In the genomic region with DNA sequence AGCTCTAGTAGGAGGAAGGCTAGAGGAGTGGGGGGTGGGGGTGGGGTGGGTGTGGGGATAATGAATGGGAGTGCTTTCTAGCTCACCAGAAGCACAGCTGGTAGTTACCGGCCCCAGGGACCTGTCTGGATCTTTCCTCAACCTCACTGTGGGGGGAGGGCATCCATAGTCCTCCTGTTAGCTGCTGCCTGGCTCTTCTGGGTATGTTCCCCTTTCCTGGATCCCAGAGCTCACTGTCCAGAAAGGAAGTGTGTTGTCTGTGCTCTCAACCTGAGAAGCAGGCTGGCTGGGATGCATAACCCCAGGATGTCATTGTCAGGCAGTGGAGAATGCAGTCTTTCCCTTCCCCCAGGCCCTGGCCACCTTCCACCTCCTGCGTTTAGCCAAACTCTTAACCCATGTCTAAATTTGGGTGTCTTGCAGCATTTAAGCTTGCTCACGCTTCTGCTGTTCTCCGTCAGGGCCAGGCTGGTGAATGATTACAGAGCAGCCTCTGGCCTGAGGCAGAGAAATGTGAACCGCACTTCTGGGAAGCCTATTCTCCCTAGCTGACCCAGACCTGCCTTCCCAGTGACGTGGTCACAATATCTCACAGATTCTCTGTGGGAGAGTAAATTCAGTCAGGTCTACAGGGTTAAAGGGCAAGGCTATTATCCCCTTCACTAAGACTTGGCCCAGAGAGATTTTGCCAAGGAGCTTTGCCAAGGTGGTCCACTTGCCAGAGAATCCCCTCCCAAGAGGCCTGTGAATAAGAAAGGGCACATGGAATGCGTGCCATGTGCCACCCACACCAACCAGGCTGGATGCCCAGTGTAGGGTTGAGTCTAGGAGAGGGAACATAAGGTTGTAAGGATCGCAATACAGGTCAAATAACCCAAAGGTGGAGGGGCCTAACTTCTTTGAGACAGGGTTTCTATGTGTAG, we compare ENCODE assay signal across 8 mouse cellular contexts. TPM values are rescaled to one million over a fixed set of nuclear protein-coding genes. Genes with fewer than 3 reads are reported as not detected.
A peak's percentile ranks its signal among the peaks of the same experiment; 100 is the strongest.
DNase-seq lines count a peak whose midpoint lies in the region; ATAC-seq lines count a peak whose summit lies in the region.

No protein-coding gene starts in this region.

- no peak overlapping the region for H3K4me3 ChIP-seq in lung, embryonic 15.5 days
- no peak overlapping the region for H3K4me3 ChIP-seq in hindbrain, embryonic 11.5 days (ENCODE audit: low read depth, low read length)
- no peak overlapping the region for H3K4me3 ChIP-seq in limb, embryonic 13.5 days
- no peak overlapping the region for H3K4me3 ChIP-seq in liver, embryonic 12.5 days

- no peak overlapping the region for H3K4me2 ChIP-seq in lung, embryonic 15.5 days
- peak overlapping the region; percentile 11; the same call in 1 of the 2 replicates for H3K4me2 ChIP-seq in hindbrain, embryonic 11.5 days (replicated peaks; ENCODE audit: low read depth, low read length)
- H3K4me2 ChIP-seq in limb, embryonic 13.5 days (replicated peaks), result peak overlapping the region; percentile 28
- H3K4me2 ChIP-seq in liver, embryonic 12.5 days, result no peak overlapping the region

- 35% methylated on average over 8 of the region's 8 CpGs for WGBS in lung, embryonic 15.5 days
- 30% methylated on average over 8 of the region's 8 CpGs for WGBS in hindbrain, embryonic 11.5 days
- 35% methylated on average over 8 of the region's 8 CpGs for WGBS in limb, embryonic 13.5 days
- 44% methylated on average over 8 of the region's 8 CpGs for WGBS in liver, embryonic 12.5 days (ENCODE audit: insufficient replicate concordance)

- 0 out of 2 replicates have a peak overlapping the region, but pooled peaks have one; percentile 8 for H3K27ac ChIP-seq in lung, embryonic 15.5 days
- H3K27ac ChIP-seq in hindbrain, embryonic 11.5 days (ENCODE audit: low read depth, low read length), result peak overlapping the region; percentile 72
- no peak overlapping the region; the same call in 1 of the 2 replicates for H3K27ac ChIP-seq in limb, embryonic 13.5 days
- no peak overlapping the region for H3K27ac ChIP-seq in liver, embryonic 12.5 days

- peak; percentile 16; the same call in 1 of the 2 replicates for ATAC-seq in lung, embryonic 15.5 days (ENCODE audit: borderline replicate concordance, extremely low read depth, low FRiP score, low TSS enrichment)
- peak; percentile 84 for ATAC-seq in hindbrain, embryonic 11.5 days (ENCODE audit: low FRiP score)
- no peak for ATAC-seq in limb, embryonic 13.5 days (ENCODE audit: low FRiP score, low read depth)
- ATAC-seq in liver, embryonic 12.5 days, result no peak

- H3K9me3 ChIP-seq in lung, embryonic 15.5 days, result no peaks in the 10 kb centered on the region
- H3K9me3 ChIP-seq in hindbrain, embryonic 11.5 days (ENCODE audit: control insufficient read depth, low read length), result no peaks in the 10 kb centered on the region
- no peaks in the 10 kb centered on the region for H3K9me3 ChIP-seq in limb, embryonic 13.5 days
- no peaks in the 10 kb centered on the region for H3K9me3 ChIP-seq in liver, embryonic 12.5 days (replicated peaks)

- no peak for DNase-seq in lung, adult 18-20 months
- DNase-seq in fibroblast of lung, adult 2 months (ENCODE audit: low read depth), result peak; percentile 86
- peak; percentile 60 for DNase-seq in hindbrain, embryonic 11.5 days (ENCODE audit: low spot score)
- no peak for DNase-seq in layer of hippocampus, adult 9-11 months
- no peak for DNase-seq in right cerebral cortex, postnatal 4 days

- no peak overlapping the region for H3K9ac ChIP-seq in lung, embryonic 15.5 days
- H3K9ac ChIP-seq in hindbrain, embryonic 11.5 days (ENCODE audit: low read depth, low read length), result peak overlapping the region; percentile 34; the same call in 1 of the 2 replicates
- no peak overlapping the region for H3K9ac ChIP-seq in limb, embryonic 13.5 days
- no peak overlapping the region for H3K9ac ChIP-seq in liver, embryonic 12.5 days

- H3K27me3 ChIP-seq in lung, embryonic 15.5 days, result peaks cover 13% of the 10 kb centered on the region; the same call in 1 of the 2 replicates
- H3K27me3 ChIP-seq in hindbrain, embryonic 11.5 days (ENCODE audit: control insufficient read depth, insufficient read depth, low read length), result peaks cover 2% of the 10 kb centered on the region
- H3K27me3 ChIP-seq in limb, embryonic 13.5 days, result peaks cover 24% of the 10 kb centered on the region
- peaks cover 45% of the 10 kb centered on the region for H3K27me3 ChIP-seq in liver, embryonic 12.5 days (replicated peaks)

- H3K36me3 ChIP-seq in lung, embryonic 15.5 days, result no peaks in the 10 kb centered on the region
- H3K36me3 ChIP-seq in hindbrain, embryonic 11.5 days (ENCODE audit: control insufficient read depth, insufficient read depth, low read length), result no peaks in the 10 kb centered on the region
- no peaks in the 10 kb centered on the region for H3K36me3 ChIP-seq in limb, embryonic 13.5 days
- no peaks in the 10 kb centered on the region for H3K36me3 ChIP-seq in liver, embryonic 12.5 days

- peaks cover 24% of the 10 kb centered on the region for H3K4me1 ChIP-seq in lung, embryonic 15.5 days
- peaks cover 10% of the 10 kb centered on the region; the same call in 1 of the 2 replicates for H3K4me1 ChIP-seq in hindbrain, embryonic 11.5 days (replicated peaks; ENCODE audit: control insufficient read depth, insufficient read depth, low read length)
- H3K4me1 ChIP-seq in limb, embryonic 13.5 days, result peaks cover 28% of the 10 kb centered on the region
- H3K4me1 ChIP-seq in liver, embryonic 12.5 days, result peaks cover 10% of the 10 kb centered on the region

RNA-seq across cellular contexts. Expression of a gene that starts 2.2 kb away (rescaled TPM):
- polyA plus RNA-seq in lung, embryonic 15.5 days (2015; fragmentation: Nextera tagmentation; extraction: Ambion mirVana), result 8.7 and 9.8 TPM in 2 replicates
- 4.9 and 5.6 TPM in 2 replicates for polyA plus RNA-seq in hindbrain, embryonic 11.5 days (2014; fragmentation: Nextera tagmentation; extraction: Ambion mirVana)
- polyA plus RNA-seq in limb, embryonic 13.5 days (2015; fragmentation: Nextera tagmentation; extraction: Ambion mirVana), result 8.3 and 10.2 TPM in 2 replicates
- polyA plus RNA-seq in liver, embryonic 12.5 days (2016; fragmentation: Nextera tagmentation; extraction: Ambion mirVana), result 2.8 and 3.4 TPM in 2 replicates

Comparison
In these comparisons a context has a peak if more than half of its experiments do, and no peak if none do; other contexts are left out.
1. ATAC-seq: peak in lung, embryonic 15.5 days (single experiment) and hindbrain, embryonic 11.5 days (single experiment); none in limb, embryonic 13.5 days (single experiment) and liver, embryonic 12.5 days (single experiment).
2. H3K27ac ChIP-seq: peak in lung, embryonic 15.5 days (single experiment) and hindbrain, embryonic 11.5 days (single experiment); none in limb, embryonic 13.5 days (single experiment) and liver, embryonic 12.5 days (single experiment).
3. H3K4me2 ChIP-seq: peak in hindbrain, embryonic 11.5 days (single experiment) and limb, embryonic 13.5 days (single experiment); none in lung, embryonic 15.5 days (single experiment) and liver, embryonic 12.5 days (single experiment).
4. DNase-seq: peak in fibroblast of lung, adult 2 months (single experiment) and hindbrain, embryonic 11.5 days (single experiment); none in lung, adult 18-20 months (0 of 2), layer of hippocampus, adult 9-11 months (single experiment) and right cerebral cortex, postnatal 4 days (single experiment).